Mouse (Mus musculus): Measurements from ENCODE around the gene Oas1h.
A peak's percentile ranks its signal among the peaks of the same experiment; 100 is the strongest.
"Not testable (repeated sequence)": the region's sequence is repeated elsewhere in the genome, so short reads cannot be mapped to it uniquely, and the experiment has no call there.

Gene Oas1h

DNA sequence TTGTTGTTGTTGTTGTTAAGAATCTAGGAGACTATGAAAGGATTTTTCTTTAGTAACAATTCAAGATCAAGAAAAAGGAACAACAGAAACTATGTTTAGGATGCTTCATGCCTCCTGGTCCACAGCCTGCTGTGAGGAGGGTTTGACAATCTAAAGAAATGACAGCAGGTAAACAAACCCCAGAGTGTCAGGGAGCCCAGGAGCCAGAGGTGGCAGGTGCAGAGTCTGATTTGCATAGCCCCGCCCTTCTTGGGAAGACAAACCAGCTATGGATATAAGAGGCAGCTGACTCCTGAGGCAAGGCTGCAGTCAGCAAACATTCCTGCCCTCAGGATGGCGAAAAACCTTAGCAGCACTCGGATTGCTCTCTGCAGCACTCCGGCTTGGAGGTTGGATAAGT is at the start of gene Oas1h:
Gene Oas1h (plus strand): TSS at position 301 of the 400 bp plus-strand sequence.
- no peak for DNase-seq (ENCODE audit: low spot score)

DNA sequence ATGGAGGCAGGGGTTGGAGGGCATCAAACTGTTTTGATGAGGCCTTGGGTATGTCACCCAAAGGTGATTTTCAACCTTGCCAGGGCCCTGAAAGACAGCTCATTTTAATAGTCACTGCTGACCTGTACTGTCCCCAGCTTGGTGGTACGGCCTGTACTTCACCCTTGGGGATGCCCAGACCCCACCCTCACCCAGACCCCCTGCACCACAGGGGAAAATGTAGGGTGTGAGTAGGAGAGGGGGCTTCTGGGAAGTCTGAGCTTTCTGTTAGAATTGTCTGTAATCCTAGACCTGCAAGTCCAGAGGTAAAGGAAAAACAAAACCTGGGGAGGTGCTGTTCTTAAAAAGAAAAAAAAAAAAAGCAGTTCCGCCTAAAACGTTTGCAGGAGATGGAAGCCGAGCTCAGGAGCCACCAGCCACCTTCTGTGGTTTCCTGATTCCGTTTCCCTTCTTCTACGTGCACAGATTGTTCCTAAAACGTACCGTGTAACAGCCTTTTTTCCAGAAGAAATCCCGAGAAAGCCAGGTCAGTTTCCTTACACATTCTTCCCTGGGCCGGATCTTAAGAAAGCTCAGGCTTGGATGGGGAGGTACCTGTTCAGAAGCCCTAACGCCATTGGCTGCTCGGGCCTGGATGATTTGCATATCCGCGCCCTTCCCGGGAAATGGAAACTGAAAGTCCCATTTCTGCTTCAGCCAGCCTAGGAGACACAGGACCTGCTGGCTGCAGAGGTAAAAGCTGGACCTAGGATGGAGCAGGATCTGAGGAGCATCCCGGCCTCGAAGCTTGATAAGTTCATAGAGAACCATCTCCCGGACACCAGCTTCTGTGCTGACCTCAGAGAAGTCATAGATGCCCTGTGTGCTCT is 49.0 kb upstream of the Oas1h start, which contains the start of gene Oas1c:
Gene Oas1c (minus strand): TSS at position 564 of the 869 bp plus-strand sequence.
- DNase-seq (ENCODE audit: low spot score), result peak; percentile 94

DNA sequence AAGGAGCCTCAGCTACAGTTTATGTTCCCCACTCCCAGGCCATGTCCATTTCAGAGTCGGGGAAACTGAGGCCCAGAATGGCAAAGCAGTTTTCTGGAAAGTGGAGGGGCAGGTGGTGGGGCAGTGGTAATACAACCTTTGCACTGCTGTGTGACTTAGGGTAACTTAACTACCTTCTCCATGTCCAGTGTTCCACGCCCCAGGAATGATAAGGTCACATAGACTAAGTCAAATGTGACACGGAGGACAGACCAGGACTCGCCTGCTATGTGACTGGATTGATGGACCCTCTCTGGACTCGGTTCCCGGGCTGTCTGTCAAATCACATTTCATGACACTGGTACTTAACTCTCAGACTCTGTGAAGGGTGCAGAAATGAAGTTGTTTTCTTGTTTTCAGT is 48.2 kb upstream of the Oas1h start:
- DNase-seq (ENCODE audit: low spot score), result no peak

DNA sequence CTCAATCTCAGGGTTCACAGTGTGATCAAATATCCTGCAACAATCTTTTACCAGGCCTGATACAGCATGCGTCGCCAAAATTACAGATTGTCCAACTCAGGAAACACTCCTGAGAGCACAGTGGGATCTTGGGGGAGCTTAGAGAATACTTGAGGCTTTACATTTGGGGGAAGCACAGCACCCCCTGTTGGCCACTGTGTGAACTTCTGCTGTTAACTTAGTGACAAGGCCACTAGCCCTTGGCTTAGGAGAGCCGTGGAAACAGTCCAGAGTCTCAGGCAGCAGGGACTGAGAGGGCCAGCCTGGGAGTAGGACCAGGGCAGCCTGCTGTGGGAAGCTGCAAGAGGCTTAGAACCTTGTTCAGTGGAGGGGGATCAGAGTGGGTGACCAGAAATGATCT is 45.3 kb upstream of the Oas1h start:
- peak; percentile 17 for DNase-seq (ENCODE audit: low spot score)

DNA sequence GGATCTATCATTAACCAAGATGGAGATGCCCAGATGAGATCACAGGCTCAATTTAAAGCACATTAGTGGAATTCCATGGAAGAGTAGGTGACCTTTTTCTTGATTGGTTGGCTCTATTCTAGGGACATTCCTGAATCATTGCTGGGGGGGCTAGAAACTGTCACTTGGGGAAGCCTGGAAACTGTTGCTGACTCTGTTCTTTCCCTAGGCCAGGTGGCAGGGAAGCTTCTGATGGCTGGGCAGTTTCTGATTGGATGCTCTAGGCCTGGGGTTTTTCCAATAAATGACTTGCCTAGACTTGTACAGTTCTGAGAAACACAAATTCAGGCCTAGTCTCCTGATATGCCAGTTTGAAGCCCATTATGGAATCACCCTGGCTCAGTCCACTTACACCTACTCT is 42.2 kb upstream of the Oas1h start:
- DNase-seq (ENCODE audit: low spot score), result no peak

DNA sequence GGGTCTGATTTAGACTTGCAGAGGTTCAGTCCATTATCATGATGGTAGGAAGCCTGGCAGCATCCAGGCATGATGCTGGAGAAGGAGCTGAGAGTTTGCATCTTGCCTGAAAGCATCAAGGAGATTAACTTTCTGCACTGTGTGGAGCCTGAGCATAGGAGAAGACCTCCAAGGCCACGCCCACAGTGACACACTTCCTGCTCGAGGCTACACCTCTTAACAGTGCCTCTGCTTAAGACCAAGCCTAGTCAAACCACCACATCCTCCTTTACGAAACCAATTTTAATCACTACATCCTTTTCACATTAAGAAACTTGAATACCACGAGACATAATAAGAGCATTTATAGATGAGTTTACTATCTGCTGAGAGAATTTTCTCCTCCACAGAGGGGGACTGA is 30.2 kb upstream of the Oas1h start:
- no peak for DNase-seq (ENCODE audit: low spot score)

DNA sequence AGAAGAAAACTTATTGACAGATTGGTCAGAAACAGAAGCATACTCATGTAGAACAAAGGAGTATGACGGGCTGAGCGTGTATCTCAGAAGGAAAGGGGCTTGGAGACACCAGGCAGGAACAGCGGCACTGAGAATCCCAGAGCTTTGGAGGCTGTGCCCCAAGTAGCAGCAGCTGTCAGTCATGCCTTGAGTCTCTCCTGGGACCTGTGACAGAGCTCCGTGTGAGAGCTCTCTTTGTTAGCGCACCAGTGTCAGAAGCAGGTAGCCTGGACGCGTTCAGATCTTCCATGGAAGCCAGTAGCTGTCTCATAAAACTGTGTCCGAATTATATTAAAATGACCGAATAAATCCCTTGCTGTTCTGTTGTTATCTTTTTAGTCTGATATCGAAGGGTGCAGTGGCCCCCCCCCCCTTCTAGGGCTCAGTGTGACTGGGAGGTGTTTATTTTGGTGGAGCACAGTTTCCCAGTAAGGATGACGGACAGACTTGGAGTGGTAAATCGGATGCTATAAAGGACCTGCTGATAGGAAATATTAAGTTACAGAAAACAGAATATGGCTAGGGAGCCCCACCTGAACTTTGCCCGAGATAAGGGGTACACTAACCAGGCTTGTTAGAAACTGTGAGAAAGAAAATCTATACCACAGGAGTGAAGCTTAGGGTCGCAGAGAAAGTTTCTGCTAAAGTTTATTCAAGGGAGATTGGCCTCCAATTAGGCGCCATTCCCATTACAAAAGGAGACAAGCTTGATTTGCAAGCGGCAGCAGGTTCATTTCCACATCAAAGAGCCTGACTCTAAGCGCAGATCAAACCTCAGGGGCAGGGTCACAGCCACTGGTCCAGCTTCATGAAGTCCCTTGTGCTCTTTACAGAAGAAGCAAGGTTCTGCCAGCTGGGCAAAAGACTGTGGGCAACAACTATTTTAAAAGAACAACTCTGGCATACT is 27.6 kb upstream of the Oas1h start:
- no peak for DNase-seq (ENCODE audit: low spot score)

DNA sequence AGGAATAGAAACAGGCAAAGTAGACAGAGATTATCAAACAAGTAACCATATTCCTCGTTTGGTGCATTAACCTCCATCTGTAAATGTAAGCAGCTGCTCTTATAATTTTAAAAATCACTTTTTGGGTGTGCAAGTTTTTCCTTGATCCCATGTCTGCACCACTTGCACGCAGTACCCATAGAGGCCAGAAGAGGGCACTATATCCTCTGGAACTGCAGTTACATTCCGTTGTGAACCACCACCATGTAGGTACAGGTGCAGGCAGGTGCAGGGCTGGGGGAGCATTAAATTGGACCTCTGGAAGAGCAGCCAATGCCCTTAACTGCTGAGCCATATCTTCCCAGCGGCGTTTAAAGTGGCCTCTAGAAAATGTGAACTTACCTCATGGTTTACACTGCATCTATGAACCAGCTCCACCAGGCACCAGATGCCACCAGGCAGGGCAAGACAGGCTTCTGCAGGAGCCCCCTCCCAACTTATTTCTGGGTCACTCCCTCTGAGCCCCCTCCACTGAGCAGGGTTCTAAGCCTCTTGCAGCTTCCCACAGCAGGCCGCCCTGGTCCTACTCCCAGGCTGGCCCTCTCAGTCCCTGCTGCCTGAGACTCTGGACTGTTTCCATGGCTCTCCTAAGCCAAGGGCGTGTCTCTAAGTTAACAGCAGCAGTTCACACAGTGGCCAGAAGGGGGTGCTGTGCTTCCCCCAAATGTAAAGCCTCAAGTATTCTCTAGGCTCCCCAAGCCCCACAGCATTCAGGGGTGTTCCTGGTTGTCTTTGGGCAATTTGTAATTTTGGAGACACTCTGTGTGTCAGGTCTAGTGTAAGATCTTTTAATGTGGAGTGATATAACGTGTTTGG is 24.3 kb upstream of the Oas1h start:
- DNase-seq (ENCODE audit: low spot score), result peak; percentile 21

DNA sequence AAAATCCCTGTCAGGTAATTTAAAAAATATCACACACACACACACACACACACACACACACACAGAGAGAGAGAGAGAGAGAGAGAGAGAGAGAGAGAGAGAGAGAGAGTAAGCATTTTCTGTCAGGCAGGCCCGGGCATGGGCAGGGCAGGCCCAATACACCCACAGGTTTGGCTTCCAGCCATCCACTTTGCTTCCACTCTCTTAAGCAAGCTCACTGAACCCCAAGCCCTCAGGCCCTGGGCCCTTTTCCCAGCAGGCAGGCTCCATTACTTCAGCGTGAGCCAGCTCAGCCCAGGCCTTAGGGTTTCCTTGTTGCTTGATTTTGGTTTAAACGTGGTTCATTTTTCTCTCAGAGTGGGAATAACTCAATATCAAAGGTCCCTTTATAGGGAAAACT is 16.5 kb upstream of the Oas1h start:
- peak; percentile 24 for DNase-seq (ENCODE audit: low spot score)

DNA sequence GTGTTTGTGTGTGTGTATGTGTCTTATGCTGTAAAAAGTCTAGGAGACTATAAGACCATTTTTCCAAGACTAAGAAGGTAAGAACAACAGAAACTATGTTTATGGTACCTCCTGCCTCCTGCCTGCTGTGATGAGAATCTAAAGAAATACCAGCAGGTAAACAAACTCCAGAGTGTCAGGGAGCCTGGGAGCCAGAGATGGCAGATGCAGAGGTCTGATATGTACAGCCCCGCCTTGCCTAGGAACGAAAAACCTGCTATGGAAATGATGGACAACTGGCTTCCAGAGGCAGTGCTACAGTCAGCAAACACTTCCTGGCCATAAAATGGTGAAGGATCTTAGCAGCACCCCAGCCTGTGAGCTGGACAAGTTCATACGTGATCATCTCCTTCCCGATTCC is 14.2 kb upstream of the Oas1h start, which contains the start of gene Oas1f:
Gene Oas1f (plus strand): TSS at position 301 of the 400 bp plus-strand sequence.
- DNase-seq (ENCODE audit: low spot score), result no peak

DNA sequence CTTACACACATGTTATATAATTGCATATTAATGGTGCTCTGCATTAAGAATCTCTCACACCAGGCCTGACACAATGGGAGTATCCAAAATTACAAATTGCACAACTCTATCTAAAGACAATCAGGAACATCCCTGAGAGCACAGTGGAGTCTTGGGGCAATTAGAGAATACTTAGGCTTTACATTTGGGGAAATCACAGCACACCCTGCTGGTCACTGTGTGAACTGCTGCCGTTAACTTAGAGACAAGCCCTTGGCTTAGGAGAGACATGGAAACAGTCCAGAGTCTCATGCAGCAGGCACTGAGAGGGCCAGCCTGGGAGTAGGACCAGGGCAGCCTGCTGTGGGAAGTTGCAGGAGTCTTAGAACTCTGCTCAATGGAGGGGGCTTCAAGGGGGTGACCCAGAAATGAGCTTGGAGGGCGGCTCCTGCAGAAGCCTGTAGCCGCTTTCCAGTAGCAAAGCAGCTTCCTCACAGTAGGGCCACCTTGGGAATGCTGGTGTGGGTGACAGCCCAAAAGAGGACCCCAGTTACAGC is 11.6 kb upstream of the Oas1h start:
- DNase-seq (ENCODE audit: low spot score), result peak; percentile 27

DNA sequence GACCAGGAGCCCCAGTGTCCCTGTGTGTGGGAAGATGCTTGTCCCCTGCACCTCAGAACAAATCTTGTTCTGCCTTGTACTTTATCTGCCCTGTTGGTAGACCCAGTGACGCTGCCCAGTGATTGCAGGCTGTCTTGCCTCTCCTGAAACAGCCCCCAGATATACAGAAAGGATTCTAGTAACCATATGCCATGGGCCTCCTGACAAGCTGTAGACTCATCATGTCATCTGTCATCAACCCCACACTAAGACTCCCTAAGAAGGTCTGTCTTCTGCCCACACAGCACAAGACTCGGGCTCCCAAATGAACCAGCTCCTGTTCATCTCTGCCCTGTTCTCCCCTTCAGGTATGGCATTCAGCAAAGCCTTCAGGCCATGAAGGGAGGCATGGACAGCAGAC is 2.0 kb upstream of the Oas1h start:
- no peak for DNase-seq (ENCODE audit: low spot score)

DNA sequence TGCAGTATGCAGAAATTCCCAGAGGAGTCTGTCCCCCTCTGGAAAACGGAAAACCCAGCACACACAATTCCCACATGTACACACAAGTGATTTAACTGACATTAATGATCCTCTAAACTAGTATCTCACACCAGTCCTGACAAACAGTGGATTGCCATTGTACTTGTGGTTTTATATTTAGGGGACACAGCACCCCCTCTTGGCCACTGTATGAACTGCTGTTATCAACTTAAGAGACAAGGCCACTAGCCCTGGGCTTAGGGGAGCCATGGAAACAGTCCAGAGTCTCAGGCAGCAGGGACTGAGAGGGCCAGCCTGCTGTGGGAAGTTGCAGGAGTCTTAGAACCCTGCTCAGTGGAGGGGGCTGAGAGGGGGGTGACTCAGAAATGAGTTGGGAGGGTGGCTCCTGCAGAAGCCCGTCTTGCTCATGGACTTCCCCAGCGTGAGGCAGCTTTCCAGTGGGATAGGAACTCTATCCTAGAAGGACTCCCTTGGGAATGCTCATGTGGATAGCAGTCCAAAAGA is 4.2 kb downstream of the Oas1h start:
- no peak for DNase-seq (ENCODE audit: low spot score)

DNA sequence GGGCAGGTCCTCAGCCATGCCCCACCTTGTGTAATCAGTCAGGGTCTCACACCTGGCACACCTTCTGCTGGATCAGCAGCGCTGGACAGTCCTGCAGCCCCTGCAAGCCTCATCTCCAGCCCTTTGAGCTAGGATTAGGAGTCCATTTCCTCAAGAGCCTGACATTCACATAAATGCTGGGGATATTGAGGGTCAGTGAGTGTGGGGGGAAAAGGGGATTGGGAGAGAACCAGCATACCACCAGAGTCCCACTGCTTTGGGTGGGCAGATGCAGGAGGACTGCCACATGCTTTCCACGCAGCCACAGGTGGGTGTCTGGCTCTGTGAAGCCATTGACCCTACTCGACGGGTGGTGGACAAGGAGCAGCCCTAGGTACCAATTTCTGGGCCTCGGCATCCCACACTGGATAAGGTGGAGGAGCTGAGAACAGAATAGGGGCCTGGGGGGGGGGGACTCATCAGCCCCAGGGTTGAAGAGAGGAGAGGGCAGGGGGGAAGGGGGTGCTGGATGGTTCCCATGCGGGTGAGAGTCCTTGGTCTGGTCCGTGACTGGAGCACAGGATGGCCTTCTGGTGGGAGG is 8.3 kb downstream of the Oas1h start:
- DNase-seq (ENCODE audit: low spot score), result no peak

DNA sequence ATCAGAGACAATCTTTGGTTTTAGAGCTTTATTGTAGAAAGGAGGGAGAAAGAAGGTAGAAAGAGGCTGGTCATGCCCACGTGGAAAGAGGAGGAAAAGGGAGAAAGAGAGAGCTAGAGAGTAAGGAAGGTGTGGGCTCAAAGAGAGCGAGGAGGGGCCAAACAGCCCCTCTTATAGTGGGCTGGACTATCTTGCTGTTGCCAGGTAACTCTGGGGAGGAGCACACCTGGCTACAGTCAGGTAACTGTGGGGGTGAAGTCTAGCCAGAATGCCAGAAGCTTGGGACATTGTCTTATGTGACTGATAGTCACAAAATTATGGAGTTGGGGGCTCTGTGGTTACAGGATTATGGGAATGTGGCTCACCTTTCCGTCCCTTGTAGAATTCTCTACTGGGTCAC is 8.9 kb downstream of the Oas1h start:
- no peak for DNase-seq (ENCODE audit: low spot score)

DNA sequence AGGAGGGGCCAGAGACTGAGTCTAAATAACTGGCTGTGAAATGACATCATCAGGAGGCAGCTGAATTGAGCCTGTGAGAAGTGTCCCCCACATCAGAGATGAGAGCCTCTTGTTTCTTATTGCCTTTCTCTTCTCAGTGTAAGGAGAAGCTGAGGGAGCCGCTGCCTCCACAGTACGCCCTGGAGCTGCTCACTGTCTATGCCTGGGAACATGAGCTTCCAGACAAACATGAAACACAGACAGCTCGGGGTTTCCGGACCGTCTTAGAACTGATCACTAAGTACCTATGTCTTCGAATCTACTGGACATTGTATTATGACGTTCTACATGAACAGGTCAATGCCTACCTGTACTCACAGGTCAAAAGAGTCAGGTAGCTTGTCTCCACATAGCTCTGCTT is 9.6 kb downstream of the Oas1h start:
- no peak for DNase-seq (ENCODE audit: low spot score)

DNA sequence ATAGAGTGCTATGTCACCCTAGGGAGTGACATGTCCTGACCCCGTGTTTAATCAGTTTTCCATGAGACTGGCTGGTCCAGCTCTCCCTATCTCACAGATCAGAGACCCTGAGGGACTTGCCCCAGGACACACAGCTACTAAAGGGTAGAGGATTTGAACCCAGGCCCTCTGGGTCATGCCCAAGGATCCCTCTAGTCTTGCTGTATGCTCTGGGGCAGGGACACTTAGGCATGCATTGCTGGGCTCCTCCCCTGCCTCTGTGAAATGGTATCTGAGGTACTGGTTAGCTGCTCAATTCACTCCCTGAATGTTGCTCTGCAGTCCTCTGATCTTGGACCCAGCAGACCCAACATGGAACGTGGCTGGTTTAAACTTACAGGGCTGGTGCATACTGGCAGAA is 10.2 kb downstream of the Oas1h start:
- no peak for DNase-seq (ENCODE audit: low spot score)

DNA sequence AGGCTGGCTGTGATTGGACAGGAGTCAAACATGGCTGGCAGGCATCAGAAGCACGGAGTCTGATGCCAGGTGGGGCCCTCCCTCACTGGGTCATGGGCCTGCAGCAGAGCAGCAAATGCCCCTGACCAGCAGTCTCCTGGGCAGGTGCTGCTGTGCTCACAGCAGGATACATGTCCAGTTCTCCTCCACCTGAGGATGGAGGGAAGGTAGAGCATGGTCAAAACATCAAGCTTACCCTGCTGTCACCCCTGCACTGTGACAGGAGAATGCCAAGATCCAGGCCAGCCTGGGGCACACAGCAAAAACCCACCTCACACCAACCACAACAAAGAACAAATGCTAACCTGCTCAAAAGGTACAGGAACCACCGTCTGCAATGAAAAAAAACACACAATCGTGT is 15.6 kb downstream of the Oas1h start:
- DNase-seq (ENCODE audit: low spot score), result not testable (repeated sequence)

DNA sequence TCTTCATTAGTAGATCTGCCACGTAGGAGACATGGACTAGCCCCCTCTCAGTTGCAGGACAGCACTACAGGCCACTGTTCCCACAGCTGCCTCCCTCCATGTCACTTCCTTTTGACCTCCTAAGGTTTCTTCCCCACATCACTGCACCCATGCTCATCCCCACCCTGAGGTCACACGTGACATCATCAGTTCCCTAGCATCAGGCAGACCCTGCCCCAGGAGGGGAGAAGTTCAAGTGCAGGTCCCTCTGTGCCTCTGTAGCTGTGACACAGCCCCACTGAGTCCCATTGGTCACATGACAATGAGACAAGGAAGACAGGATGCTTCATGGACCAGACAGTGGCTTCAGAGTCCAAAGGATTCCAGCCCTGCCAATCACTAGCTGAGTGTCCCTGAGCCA is 16.2 kb downstream of the Oas1h start:
- DNase-seq (ENCODE audit: low spot score), result not testable (repeated sequence)

DNA sequence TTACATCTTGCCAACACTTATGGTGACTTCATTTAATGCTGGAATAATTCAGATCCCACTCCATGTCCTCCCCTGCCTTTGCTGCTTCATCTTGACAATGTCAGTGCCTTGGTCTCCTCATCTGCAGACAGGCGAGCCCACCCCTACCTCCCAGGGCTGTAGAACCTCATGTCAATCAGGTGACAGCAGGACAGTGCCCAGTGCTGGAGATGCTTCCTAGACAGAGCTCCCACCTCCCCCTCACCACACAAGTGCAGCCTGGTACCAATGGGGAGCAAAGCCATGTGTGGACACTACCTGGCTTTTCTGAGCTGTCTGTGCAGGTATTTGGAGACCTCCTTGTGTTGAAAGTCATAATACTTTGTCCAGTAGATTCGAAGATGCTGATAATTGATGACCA is 17.6 kb downstream of the Oas1h start:
- DNase-seq (ENCODE audit: low spot score), result not testable (repeated sequence)

DNA sequence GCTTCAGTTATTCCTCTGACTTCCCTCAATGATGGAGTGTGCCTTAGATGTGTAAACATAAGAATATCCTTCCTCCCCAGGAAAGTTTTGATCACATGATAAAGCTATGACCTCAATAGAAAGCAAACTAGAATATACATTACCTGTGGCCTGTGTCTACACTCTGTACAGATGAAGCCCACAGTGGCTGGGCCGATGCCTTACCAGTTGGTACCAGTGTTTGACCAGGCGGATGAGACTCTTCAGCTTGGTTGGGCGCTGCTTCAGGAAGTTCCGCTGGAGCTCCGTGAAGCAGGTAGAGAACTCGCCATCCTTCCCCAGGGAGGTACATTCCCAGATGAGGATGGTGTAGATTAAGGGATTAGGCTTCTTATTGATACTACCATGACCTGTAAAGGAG is 20.5 kb downstream of the Oas1h start:
- not testable (repeated sequence) for DNase-seq (ENCODE audit: low spot score)

Data from lung, postnatal 25 days (tissue).